Mouse (Mus musculus) MEL (cell line): ENCODE data around the gene Sptlc2. TPM values are rescaled to one million over a fixed set of nuclear protein-coding genes. Genes with fewer than 3 reads are reported as not detected.

ENCODE experiments used
- DNase-seq: peaks from one replicate; pipeline ENCODE4 v3.0.0; 2011; ENCODE audit warnings: low read depth, low spot score
- H3K27ac ChIP-seq: 2 replicates; pipeline ENCODE4 v1.5.1; 2012; ENCODE audit warnings: low read depth, mild to moderate bottlenecking, control low read depth, low read length, moderate library complexity; ENCODE audit not compliant: control insufficient read depth
- H3K27me3 ChIP-seq, 2 experiments: fragments of 150-350 bp in 1 of 2; sonication (generic) in 1 of 2; 2 replicates each; pipeline ENCODE4 v1.6.1; 2012; ENCODE audit warnings: low read length in 2 of 2, mild to moderate bottlenecking in 2 of 2, improper control_type of control experiment in 1 of 2, moderate library complexity in 1 of 2; ENCODE audit not compliant: insufficient read depth in 2 of 2, control insufficient read depth in 1 of 2
- H3K36me3 ChIP-seq, 2 experiments: 2 replicates each; pipeline ENCODE4 v1.6.1; 2012 to 2014; ENCODE audit warnings: low read length in 2 of 2, improper control_type of control experiment in 1 of 2, inconsistent platforms in 1 of 2, mild to moderate bottlenecking in 1 of 2; ENCODE audit not compliant: insufficient read depth in 2 of 2, control insufficient read depth in 1 of 2
- H3K4me1 ChIP-seq, 2 experiments: fragments of 150-350 bp in 1 of 2; sonication (generic) in 1 of 2; 2 replicates each; pipeline ENCODE4 v1.6.1; 2012; ENCODE audit warnings: low read length in 2 of 2, improper control_type of control experiment in 1 of 2, mild to moderate bottlenecking in 1 of 2; ENCODE audit not compliant: insufficient read depth in 2 of 2, control insufficient read depth in 1 of 2
- H3K4me3 ChIP-seq, 2 experiments: fragments of 150-350 bp in 1 of 2; sonication (generic) in 1 of 2; 2 replicates each; pipeline ENCODE4 v1.5.1; 2012; ENCODE audit warnings: low read depth in 2 of 2, low read length in 2 of 2, mild to moderate bottlenecking in 2 of 2, moderate library complexity in 2 of 2, control low read depth in 1 of 2, improper control_type of control experiment in 1 of 2; ENCODE audit not compliant: control insufficient read depth in 1 of 2, insufficient read depth in 1 of 2
- H3K79me2 ChIP-seq: 2 replicates; pipeline ENCODE4 v1.6.1; 2012; ENCODE audit warnings: mild to moderate bottlenecking, low read length, moderate library complexity; ENCODE audit not compliant: control insufficient read depth, poor library complexity, insufficient read depth
- H3K9ac ChIP-seq: 2 replicates; pipeline ENCODE4 v1.6.1; 2012; ENCODE audit warnings: low read depth, mild to moderate bottlenecking, control low read depth, low read length, moderate library complexity; ENCODE audit not compliant: control insufficient read depth, poor library complexity, severe bottlenecking
- H3K9me3 ChIP-seq: fragments of 150-350 bp; sonication (generic); replicated peaks from 2 replicates; pipeline ENCODE4 v1.6.1; 2012; ENCODE audit warnings: mild to moderate bottlenecking, low read length, improper control_type of control experiment, moderate library complexity; ENCODE audit not compliant: insufficient read depth
- CTCF ChIP-seq, 3 experiments: IDR thresholded peaks in 2 of 3; conservative IDR thresholded peaks in 1 of 3; 2 replicates each; pipeline ENCODE4 v1.5.1; 2011 to 2012; ENCODE audit warnings: low read length in 3 of 3, low read depth in 2 of 3, mild to moderate bottlenecking in 2 of 3, improper control_type of control experiment in 1 of 3, inconsistent platforms in 1 of 3, mixed read lengths in 1 of 3, moderate library complexity in 1 of 3; ENCODE audit not compliant: control insufficient read depth in 1 of 3, insufficient read depth in 1 of 3, poor library complexity in 1 of 3, severe bottlenecking in 1 of 3
- EP300 ChIP-seq, 2 experiments: IDR thresholded peaks; 2 replicates each; pipeline ENCODE4 v1.6.1; 2011; ENCODE audit warnings: improper control_type of control experiment in 2 of 2, low read length in 2 of 2, low read depth in 1 of 2, mild to moderate bottlenecking in 1 of 2
- ETS1 ChIP-seq: IDR thresholded peaks from 2 replicates; pipeline ENCODE4 v1.6.1; 2012; ENCODE audit warnings: low read depth, mild to moderate bottlenecking, inconsistent platforms, low read length, improper control_type of control experiment, moderate library complexity
- GATA1 ChIP-seq: IDR thresholded peaks from 2 replicates; pipeline ENCODE4 v1.6.1; 2011; ENCODE audit warnings: low read depth, low read length, improper control_type of control experiment
- MEF2A ChIP-seq: IDR thresholded peaks from 2 replicates; pipeline ENCODE4 v1.6.1; 2014; ENCODE audit warnings: low read depth, mild to moderate bottlenecking, inconsistent platforms, low read length, improper control_type of control experiment; ENCODE audit not compliant: poor library complexity, insufficient replicate concordance, severe bottlenecking; ENCODE audit errors: extremely low read depth
- MYC ChIP-seq: IDR thresholded peaks from 2 replicates; pipeline ENCODE4 v1.6.1; 2011; ENCODE audit warnings: low read depth, mild to moderate bottlenecking, low read length, improper control_type of control experiment, moderate library complexity
- NRF1 ChIP-seq: IDR thresholded peaks from 2 replicates; pipeline ENCODE4 v1.6.1; 2014; ENCODE audit warnings: low read depth, mild to moderate bottlenecking, inconsistent platforms, low read length, improper control_type of control experiment, moderate library complexity; ENCODE audit not compliant: poor library complexity, insufficient read depth, severe bottlenecking
- POLR2A ChIP-seq, 2 experiments: IDR thresholded peaks; 2 replicates each; pipeline ENCODE4 v1.6.1; 2011 to 2012; ENCODE audit warnings: low read length in 2 of 2, mild to moderate bottlenecking in 2 of 2, control low read depth in 1 of 2, improper control_type of control experiment in 1 of 2, low read depth in 1 of 2, moderate library complexity in 1 of 2; ENCODE audit not compliant: control insufficient read depth in 1 of 2, insufficient read depth in 1 of 2, poor library complexity in 1 of 2
- RAD21 ChIP-seq: IDR thresholded peaks from 2 replicates; pipeline ENCODE4 v1.6.1; 2011; ENCODE audit warnings: mild to moderate bottlenecking, low read depth, low read length, improper control_type of control experiment
- SIN3A ChIP-seq: IDR thresholded peaks from 2 replicates; pipeline ENCODE4 v1.6.1; 2012; ENCODE audit warnings: low read length, improper control_type of control experiment, inconsistent platforms
- SMC3 ChIP-seq: IDR thresholded peaks from 2 replicates; pipeline ENCODE4 v1.6.1; 2011; ENCODE audit warnings: low read depth, low read length, improper control_type of control experiment
- ZC3H11A ChIP-seq: IDR thresholded peaks from 2 replicates; pipeline ENCODE4 v1.6.1; 2012; ENCODE audit warnings: low read depth, mild to moderate bottlenecking, inconsistent platforms, low read length, improper control_type of control experiment
- ZNF384 ChIP-seq: IDR thresholded peaks from 2 replicates; pipeline ENCODE4 v1.6.1; 2012; ENCODE audit warnings: low read depth, mild to moderate bottlenecking, inconsistent platforms, low read length, improper control_type of control experiment
- polyA plus RNA-seq, 2 experiments: library from polyadenylated mRNA; stranded (reverse) in 1 of 2; unstranded in 1 of 2; fragments of >175 nt in 1 of 2; fragments of >200 nt in 1 of 2; gene quantifications; 2 replicates each; pipeline versions ENCODE4 v1.2.1 to v1.2.4; 2012; ENCODE audit warnings: low replicate concordance in 2 of 2, low read depth in 1 of 2; ENCODE audit not compliant: insufficient read length in 2 of 2, insufficient read depth in 1 of 2, missing spikeins in 1 of 2
- total RNA-seq: library from RNA; depleted of rRNA; stranded (reverse); fragments of 300-350 nt; gene quantifications from 2 replicates; pipeline ENCODE4 v1.2.3, GENCODE M21; 2012

The Sptlc2 gene
- total and polyA plus RNA-seq, 3 experiments, result 61.6 to 75.9 TPM; not detected in 1

DNA sequence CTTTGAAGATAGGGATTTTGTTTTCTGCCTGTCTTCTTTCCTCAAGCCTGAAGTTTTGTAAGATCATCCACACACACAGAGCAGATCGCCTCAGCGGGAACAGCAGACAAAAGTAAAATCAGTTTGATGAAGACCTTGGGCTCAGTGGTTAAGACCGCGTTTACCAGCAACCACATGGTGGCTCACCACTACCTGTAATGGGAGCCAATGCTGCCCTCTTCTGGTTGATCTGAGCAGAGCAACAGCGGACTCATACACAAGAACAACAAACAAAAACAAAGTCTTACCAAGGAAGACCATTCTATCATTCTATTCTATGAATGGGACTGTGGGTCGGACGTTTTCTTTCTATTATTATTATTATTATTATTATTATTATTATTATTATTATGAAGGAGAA, 28.5 kb upstream of the Sptlc2 start:
- Histone ChIP-seq H3K36me3 (peaks cover 0 to 6% of the 10 kb centered on the region in 2 experiments; a peak in 2 of 4 replicates), H3K79me2 (no peaks in the 10 kb centered on the region), H3K27ac (no peak overlapping the region), H3K4me1 (peaks cover 2 to 16% of the 10 kb centered on the region in 2 experiments; a peak in 3 of 4 replicates), H3K27me3 (no peaks in the 10 kb centered on the region), H3K9ac (no peak overlapping the region), H3K4me3 (no peak overlapping the region), H3K9me3 (no peaks in the 10 kb centered on the region)
- peak; percentile 66 for DNase-seq
- TF ChIP-seq ZC3H11A (peak; percentile 19; the same call in 1 of the 2 replicates), ZNF384 (peak; percentile 10; the same call in 1 of the 2 replicates), CTCF (IDR thresholded peaks at IDR 0.05 in 2 of 3, conservative IDR thresholded peaks at IDR 0.05 in 1 of 3; ENCODE audit: control insufficient read depth in 1 of 3, insufficient read depth in 1 of 3, low read depth in 2 of 3, low read length in 3 of 3, poor library complexity in 1 of 3, severe bottlenecking in 1 of 3) (peak; percentile 58 to 79 (median 70)), RAD21 (peak; percentile 41), NRF1 (no peak), MYC (peak; percentile 45; the same call in 1 of the 2 replicates), ETS1 (no peak), EP300 (IDR thresholded peaks at IDR 0.05; ENCODE audit: low read depth in 1 of 2, low read length in 2 of 2) (no peak), SMC3 (peak; percentile 56)

- Histone ChIP-seq H3K4me1 (peaks cover 2 to 21% of the 10 kb centered on the region in 2 experiments; a peak in 3 of 4 replicates), H3K27me3 (no peaks in the 10 kb centered on the region), H3K36me3 (peaks cover 0 to 6% of the 10 kb centered on the region in 2 experiments; a peak in 2 of 4 replicates), H3K27ac (no peak overlapping the region), H3K9me3 (no peaks in the 10 kb centered on the region), H3K79me2 (no peaks in the 10 kb centered on the region), H3K4me3 (no peak overlapping the region), H3K9ac (peak overlapping the region; percentile 10; the same call in 1 of the 2 replicates)
- DNase-seq, result peak; percentile 43
- TF ChIP-seq GATA1, result no peak
- 0 out of 2 replicates have a peak, but pooled peaks have one; percentile 8 for TF ChIP-seq ETS1
- no peak for TF ChIP-seq POLR2A (IDR thresholded peaks at IDR 0.05; ENCODE audit: control insufficient read depth in 1 of 2, insufficient read depth in 1 of 2, low read depth in 1 of 2, low read length in 2 of 2, poor library complexity in 1 of 2)
- TF ChIP-seq ZNF384, result peak; percentile 96
- TF ChIP-seq CTCF (IDR thresholded peaks at IDR 0.05 in 2 of 3, conservative IDR thresholded peaks at IDR 0.05 in 1 of 3; ENCODE audit: control insufficient read depth in 1 of 3, insufficient read depth in 1 of 3, low read depth in 2 of 3, low read length in 3 of 3, poor library complexity in 1 of 3, severe bottlenecking in 1 of 3), result no peak
- TF ChIP-seq SIN3A, result peak; percentile 12; the same call in 1 of the 2 replicates
- TF ChIP-seq EP300 (IDR thresholded peaks at IDR 0.05; ENCODE audit: low read depth in 1 of 2, low read length in 2 of 2), result peak in 1 of 2 experiments; percentile 59; a peak in 1 of 4 replicates
- TF ChIP-seq MEF2A, result peak; percentile 74; the same call in 1 of the 2 replicates
- no peak for TF ChIP-seq RAD21
Observed at GRCm38 (mm10) chr12:87415358-87415757, 27.2 kb upstream of the Sptlc2 start.
